Mouse (Mus musculus): Measurements from ENCODE around the gene Tle6. TPM values are rescaled to one million over a fixed set of nuclear protein-coding genes. Genes with fewer than 3 reads are reported as not detected.

Gene Tle6
- total RNA-seq, 2 experiments from 2014 or later: 12.8 to 20.2 TPM

DNA sequence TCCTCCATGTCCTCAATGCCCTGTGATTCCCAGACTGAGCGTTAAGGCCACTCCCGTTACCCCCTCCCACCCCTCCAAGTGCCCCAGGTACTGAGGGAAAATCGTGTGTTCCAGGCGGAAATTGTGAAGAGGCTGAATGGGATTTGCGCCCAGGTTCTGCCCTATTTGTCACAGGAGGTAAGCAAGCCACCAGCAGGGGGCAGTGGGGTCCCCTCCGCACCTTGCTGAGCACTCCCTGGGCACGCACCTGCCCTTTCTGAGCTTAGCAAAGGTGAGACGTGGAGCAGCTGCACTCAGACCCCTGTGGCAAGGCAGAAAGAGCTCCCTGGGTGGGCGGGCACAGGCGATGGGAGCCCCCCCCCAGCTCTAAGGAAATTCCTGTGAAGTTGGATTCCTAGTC, 36.1 kb downstream of the Tle6 start:
- no peak for DNase-seq (ENCODE audit: low spot score in 2 of 2)

GRCm38 (mm10) chr10:81564216-81564615, 36.7 kb downstream of the Tle6 start:
- DNase-seq (ENCODE audit: low spot score in 2 of 2): no peak

GRCm38 (mm10) chr10:81563481-81563880, 37.4 kb downstream of the Tle6 start:
- DNase-seq (ENCODE audit: low spot score in 2 of 2): no peak

DNA sequence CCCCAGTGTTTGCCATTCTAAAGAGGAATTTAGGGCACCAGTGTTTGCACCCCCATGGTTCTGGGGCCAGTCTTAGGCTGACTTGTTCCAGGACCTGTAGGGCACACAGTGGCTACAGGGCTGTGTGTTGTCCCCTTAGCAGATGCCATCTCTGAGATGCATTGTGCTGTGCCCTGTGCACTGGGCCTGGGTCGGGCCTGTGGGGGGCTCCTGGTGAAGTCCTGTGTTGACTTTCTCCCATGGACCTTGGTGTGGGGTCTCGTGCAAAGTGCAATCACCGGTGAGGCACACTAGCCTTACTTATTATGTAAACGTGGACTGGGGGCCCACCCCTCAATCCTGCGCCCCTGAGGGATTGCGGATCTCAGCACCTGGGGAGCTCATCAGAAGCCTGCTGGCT, 38.5 kb downstream of the Tle6 start:
- DNase-seq (ENCODE audit: low spot score in 2 of 2): no peak

- no peak for DNase-seq (ENCODE audit: low spot score in 2 of 2)
Observed at GRCm38 (mm10) chr10:81560719-81561459, 40.0 kb downstream of the Tle6 start.

GRCm38 (mm10) chr10:81559627-81560539, 41.0 kb downstream of the Tle6 start:
- DNase-seq (ENCODE audit: low spot score in 2 of 2): peak in 1 of 2 experiments; percentile 46

DNA sequence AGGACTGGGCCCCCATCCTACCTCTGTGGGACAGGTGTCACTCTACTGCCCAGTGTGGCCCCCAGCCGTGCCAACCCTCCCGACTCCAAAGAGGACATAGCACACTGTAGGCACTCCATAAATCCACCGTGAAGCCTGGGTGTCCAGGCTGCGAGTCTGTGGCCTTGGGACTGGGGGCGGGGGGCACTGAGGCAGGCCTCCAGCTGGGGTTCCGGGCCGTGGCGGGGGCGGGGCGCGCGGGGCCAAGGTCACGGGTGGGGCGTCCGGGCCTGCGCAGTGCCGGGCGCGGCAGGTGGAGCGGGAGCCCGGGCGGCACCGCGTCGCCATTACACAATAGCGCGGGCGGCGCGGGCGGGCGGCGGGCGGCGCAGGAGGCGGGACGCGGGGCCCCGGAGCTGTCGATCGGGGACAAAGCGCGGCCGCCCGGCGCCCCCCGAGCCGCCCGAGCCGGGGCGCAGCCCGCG, 41.7 kb downstream of the Tle6 start, which contains the start of gene Aes:
Gene Aes (plus strand): TSS at position 326 of the 464 bp plus-strand sequence.
- peak; percentile 85 to 89 for DNase-seq (ENCODE audit: low spot score in 2 of 2)

- no peak for DNase-seq (ENCODE audit: low spot score in 2 of 2)
Observed at GRCm38 (mm10) chr10:81557491-81557890, 43.4 kb downstream of the Tle6 start.

- no peak for DNase-seq (ENCODE audit: low spot score in 2 of 2)
Observed at GRCm38 (mm10) chr10:81556282-81556681, 44.6 kb downstream of the Tle6 start.

DNA sequence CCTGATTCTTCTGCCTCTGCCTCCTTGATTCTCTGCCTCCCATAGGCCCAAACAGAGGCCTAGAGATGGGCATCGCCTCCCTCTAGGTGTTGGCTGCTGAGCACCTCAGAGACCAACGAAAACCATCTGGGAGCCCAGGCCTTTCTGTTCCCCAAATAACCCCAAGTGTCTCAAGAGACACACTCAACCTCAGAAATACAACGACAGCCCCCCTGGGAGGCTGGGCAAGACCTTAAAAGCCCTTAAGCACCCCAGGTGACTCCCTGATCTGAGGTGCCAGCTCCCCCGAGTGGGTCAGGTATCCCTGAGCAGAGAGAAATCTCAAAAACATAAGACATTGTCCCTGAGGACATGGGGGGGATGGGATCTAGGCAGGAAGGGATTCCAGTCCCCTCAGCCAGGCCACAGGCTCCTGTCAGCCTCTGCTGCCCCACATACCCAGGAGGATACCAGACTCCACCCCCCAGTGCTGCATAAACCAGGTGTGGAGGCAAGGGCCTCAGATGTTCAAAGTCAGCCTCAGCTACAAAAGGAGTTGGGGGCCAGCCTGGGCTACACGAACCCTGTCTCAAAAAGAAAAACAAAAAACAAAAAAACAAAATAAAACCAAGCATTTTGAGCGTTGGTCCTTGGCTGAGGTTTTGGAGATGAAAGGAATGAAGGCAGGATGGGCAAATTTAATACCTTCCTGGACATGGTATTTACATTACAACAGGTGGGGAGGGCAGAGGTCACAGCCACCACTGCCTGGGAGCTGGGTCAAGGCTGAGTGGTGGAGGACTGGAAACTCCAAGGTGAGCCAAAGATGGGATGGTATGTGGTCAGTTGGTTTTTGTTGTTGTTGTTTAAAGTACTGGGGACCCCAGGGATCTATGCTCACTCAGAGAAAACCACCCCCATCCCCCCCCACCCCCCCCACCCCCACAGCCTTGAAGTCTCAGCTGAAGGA, 46.8 kb downstream of the Tle6 start:
- no peak for DNase-seq (ENCODE audit: low spot score in 2 of 2)

DNA sequence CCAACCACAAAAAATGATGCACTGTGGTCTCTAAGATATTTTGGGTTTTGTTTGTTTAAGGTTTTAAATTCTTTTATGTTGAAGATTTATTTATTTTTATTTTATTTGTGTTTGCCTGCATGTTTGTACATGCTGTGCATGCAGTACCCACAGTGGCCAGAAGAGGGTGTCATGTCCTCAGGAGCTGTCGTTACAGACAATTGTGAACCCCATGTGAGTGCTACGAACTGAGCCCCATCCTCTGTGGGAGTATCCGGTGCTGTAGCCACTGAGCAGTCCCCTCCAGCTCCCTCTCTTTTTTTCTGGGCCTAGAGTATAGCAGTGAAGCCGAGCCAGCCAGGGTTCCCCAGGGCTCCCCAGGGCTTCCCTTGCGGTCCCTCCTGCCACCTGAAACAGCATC, 47.6 kb downstream of the Tle6 start:
- DNase-seq (ENCODE audit: low spot score in 2 of 2): no peak

- peak; percentile 43 to 69 for DNase-seq (ENCODE audit: low spot score in 2 of 2)
Observed at GRCm38 (mm10) chr10:81551597-81552102, 49.2 kb downstream of the Tle6 start.

DNA sequence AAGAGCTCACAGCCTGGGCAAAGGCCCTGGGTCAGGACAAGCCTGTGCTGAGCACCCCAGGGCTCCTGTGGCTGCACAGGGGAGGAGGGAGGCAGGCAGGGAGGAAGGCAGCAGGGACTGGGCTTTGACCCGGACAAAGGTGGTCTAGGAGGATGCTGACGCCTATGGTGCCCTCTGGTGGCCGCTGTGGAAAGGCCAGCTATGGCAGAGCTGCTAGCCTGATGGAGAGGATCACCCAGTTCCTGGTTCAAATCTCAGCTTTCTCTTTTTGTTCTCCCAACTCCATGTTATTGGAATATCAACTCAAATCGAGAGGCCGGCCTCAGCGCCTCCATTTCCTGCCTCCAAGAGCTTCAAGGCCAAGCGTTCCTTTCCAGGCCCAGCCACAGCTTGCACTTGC, 50.6 kb downstream of the Tle6 start:
- DNase-seq (ENCODE audit: low spot score in 2 of 2): no peak

GRCm38 (mm10) chr10:81548944-81549343, 51.9 kb downstream of the Tle6 start:
- no peak for DNase-seq (ENCODE audit: low spot score in 2 of 2)

DNA sequence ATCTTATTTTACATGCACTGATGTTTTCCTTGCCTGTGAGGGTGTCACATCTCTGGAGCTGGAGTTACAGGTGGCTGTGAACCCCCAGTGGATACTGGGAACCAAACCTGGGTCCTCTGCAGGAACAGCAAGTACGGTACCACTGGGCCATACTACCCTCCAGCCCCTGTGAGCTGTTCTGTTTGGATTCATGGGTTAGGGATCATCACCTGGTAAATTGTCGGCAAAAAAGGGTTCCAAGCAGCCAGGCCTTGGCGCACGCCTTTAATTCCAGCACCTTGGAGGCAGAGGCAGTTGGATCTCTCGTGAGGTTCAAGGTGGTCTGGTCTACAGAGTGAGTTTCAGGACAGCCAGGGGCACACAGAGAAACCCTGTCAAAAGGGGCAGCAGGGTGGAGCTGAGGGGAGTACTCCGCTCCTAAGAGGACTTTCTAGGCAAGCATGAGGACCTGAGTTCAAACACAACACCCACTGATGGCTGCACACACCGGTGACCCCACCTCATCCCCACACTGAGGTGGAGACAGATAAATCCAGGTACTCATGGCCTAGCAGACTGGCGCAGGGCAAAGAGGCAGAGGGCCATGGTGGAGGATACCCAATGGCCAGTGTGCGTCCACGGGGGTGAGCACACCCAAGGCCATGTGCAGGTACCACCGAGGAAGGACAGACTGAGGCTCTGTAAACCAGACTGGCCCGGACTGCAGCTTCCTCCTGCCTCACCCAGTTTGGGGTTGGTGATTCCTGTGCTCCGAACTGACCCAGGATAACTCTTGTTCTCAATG, 53.9 kb downstream of the Tle6 start:
- no peak for DNase-seq (ENCODE audit: low spot score in 2 of 2)

DNA sequence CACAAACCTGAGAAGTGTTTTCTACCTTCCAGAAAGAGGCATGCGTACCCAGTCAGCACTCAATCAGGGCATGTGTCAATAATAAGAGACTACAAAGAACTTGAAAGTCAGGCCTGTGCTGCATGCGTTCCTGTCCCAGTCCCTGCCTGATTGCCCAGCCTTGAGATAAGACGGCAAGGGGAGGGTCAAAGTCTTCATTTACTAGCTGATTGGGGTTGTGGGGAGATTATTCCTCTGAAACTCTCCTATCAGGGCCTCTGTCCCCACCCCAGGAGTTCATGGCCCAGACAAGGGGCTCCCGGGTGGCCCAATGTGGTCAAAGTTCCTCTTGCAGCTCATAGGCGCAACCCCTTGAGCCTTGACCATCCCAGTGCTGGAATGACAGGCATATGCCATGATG, 54.5 kb downstream of the Tle6 start:
- DNase-seq (ENCODE audit: low spot score in 2 of 2): no peak

GRCm38 (mm10) chr10:81545161-81545747, 55.6 kb downstream of the Tle6 start, which contains the start of gene Gna11:
Gene Gna11 (minus strand): TSS chr10:81545190.
- DNase-seq (ENCODE audit: low spot score in 2 of 2): peak; percentile 99 to 100

GRCm38 (mm10) chr10:81544296-81545160, 56.3 kb downstream of the Tle6 start:
- DNase-seq (ENCODE audit: low spot score in 2 of 2): no peak

All from adrenal gland, postnatal 4 days (tissue).